Mouse (Mus musculus): ENCODE measurements around the gene Gnb5.

DNA sequence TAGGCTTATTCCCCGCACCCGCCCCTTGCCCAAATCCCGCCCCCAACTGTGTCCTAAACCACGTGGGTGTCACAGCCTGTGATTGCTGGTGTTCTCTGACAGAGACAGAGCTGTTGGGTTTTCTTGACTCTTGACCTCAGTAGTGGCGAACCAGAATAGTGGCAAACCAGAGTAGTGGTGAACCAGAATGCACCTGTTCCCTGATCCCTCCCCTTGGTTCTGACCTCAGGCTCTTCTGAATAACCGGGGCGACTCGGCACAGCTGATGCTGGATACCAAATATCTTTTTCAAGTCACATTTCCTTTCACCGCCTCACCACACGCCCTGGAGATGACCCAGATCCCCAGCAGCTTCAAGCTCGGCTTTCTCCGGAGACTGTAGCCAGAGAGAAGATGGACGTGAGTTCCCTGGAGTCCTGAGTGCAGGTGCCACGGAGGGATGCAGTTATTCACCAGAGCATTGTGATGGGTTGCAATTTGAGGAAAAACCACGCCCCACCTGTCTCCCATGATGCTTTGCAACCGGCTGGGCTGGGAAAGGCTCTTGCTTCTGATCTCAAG is 2.3 kb upstream of the Gnb5 start:
- TF ChIP-seq CTCF (IDR thresholded peaks at IDR 0.05; ENCODE audit: control insufficient read depth, insufficient read depth, insufficient read length) (no peak), CEBPB (IDR thresholded peaks at IDR 0.05; ENCODE audit: low read depth) (no peak), USF1 (IDR thresholded peaks at IDR 0.05; ENCODE audit: low read depth) (no peak), FOSL1 (IDR thresholded peaks at IDR 0.05; ENCODE audit: insufficient read depth, low read length, poor library complexity, severe bottlenecking) (no peak), MAX (IDR thresholded peaks at IDR 0.05) (no peak)

Data from C2C12 (cell line).